Mouse (Mus musculus) erythroid progenitor cell, adult 5-6 weeks (primary cell): Measurements from ENCODE around the gene Ccdc130. TPM values are rescaled to one million over a fixed set of nuclear protein-coding genes. Genes with fewer than 3 reads are reported as not detected.

Source experiments
- ATAC-seq: replicated peaks from 2 replicates; pipeline ENCODE4 v1.8.0; 2016; ENCODE audit warnings: moderate number of reproducible peaks, mild to moderate bottlenecking, moderate TSS enrichment, inconsistent platforms; ENCODE audit not compliant: poor library complexity, low FRiP score, severe bottlenecking
- total RNA-seq, 2 experiments: library from RNA; stranded (forward) in 1 of 2; stranded (reverse) in 1 of 2; fragments of 150-400 nt in 1 of 2; fragments of 186-747, 209-891 nt in 1 of 2; gene quantifications; 2 replicates each; pipeline versions ENCODE4 v1.2.3 to v1.2.4; 2015 to 2017; ENCODE audit warnings: low replicate concordance in 2 of 2

The Ccdc130 gene
- total RNA-seq (2015; ENCODE audit: low replicate concordance): 12.6 and 15.9 TPM in 2 replicates
- 3.3 and 24.4 TPM in 2 replicates for total RNA-seq (2017; ENCODE audit: low replicate concordance)

GRCm38 (mm10) chr8:84269950-84270773, at the start of gene Ccdc130:
TSS of gene Ccdc130 (minus strand) at chr8:84270380.
- ATAC-seq: peak; percentile 98

- no peak for ATAC-seq
These were observed 38.2 kb upstream of the Ccdc130 start for GRCm38 (mm10) chr8:84308376-84308775.

- ATAC-seq: no peak
These were observed 33.8 kb upstream of the Ccdc130 start for GRCm38 (mm10) chr8:84303951-84304350.

GRCm38 (mm10) chr8:84297029-84297785, 27.0 kb upstream of the Ccdc130 start:
- ATAC-seq: no peak

GRCm38 (mm10) chr8:84291688-84292087, 21.5 kb upstream of the Ccdc130 start:
- 0 out of 2 replicates have a peak, but pooled peaks have one; percentile 52 for ATAC-seq

- ATAC-seq: no peak
These were observed 20.9 kb upstream of the Ccdc130 start for GRCm38 (mm10) chr8:84291086-84291485.

GRCm38 (mm10) chr8:84288892-84289291, 18.7 kb upstream of the Ccdc130 start:
- no peak for ATAC-seq

GRCm38 (mm10) chr8:84285665-84286064, 15.5 kb upstream of the Ccdc130 start:
- ATAC-seq: 0 out of 2 replicates have a peak, but pooled peaks have one; percentile 46

- ATAC-seq: no peak
These were observed 14.5 kb upstream of the Ccdc130 start for GRCm38 (mm10) chr8:84284608-84285063.

- ATAC-seq: no peak
These were observed 10.6 kb upstream of the Ccdc130 start for GRCm38 (mm10) chr8:84280777-84281176.

- ATAC-seq: no peak
These were observed 6.3 kb upstream of the Ccdc130 start for GRCm38 (mm10) chr8:84276447-84276846.

- no peak for ATAC-seq
These were observed 3.8 kb upstream of the Ccdc130 start for GRCm38 (mm10) chr8:84273968-84274367.

GRCm38 (mm10) chr8:84272302-84272701, 2.1 kb upstream of the Ccdc130 start:
- no peak for ATAC-seq

- no peak for ATAC-seq
These were observed 9.1 kb downstream of the Ccdc130 start for GRCm38 (mm10) chr8:84261098-84261497.

GRCm38 (mm10) chr8:84256822-84257610, 13.2 kb downstream of the Ccdc130 start, which contains the start of gene Mri1:
TSS of gene Mri1 (minus strand) at chr8:84257326.
- ATAC-seq: peak; percentile 92

- peak; percentile 36; the same call in 1 of the 2 replicates for ATAC-seq
These were observed 13.7 kb downstream of the Ccdc130 start for GRCm38 (mm10) chr8:84256458-84256821.

- no peak for ATAC-seq
These were observed 14.3 kb downstream of the Ccdc130 start for GRCm38 (mm10) chr8:84255858-84256257.

- peak; percentile 100 for ATAC-seq
These were observed 20.7 kb downstream of the Ccdc130 start, which contains the start of gene D8Ertd738e for GRCm38 (mm10) chr8:84249257-84250170. TSS of gene D8Ertd738e (minus strand) at chr8:84249719.

- ATAC-seq: no peak
These were observed 28.4 kb downstream of the Ccdc130 start for GRCm38 (mm10) chr8:84241821-84242220.
